Comparison of ENCODE assay signal across 13 mouse cellular contexts in genomic region chr14:45167366-45167765, GRCm38 (mm10). TPM values are rescaled to one million over a fixed set of nuclear protein-coding genes. Genes with fewer than 3 reads are reported as not detected.
A peak's percentile ranks its signal among the peaks of the same experiment; 100 is the strongest.
DNase-seq lines count a peak whose midpoint lies in the region; ATAC-seq and TF ChIP-seq lines count a peak whose summit lies in the region.
"Had no signal": no experiment of that assay in that cellular context is flagged by ENCODE, and none has a peak within 500 bp of the region (broad histone marks: within the 10 kb centered on the region; RNA-seq: fewer than 3 reads in every experiment).

No protein-coding gene starts in this region.

- no peaks in the 10 kb centered on the region for H3K27me3 ChIP-seq in kidney, postnatal 0 days (ENCODE audit: insufficient read depth, low read length)
- no peaks in the 10 kb centered on the region for H3K27me3 ChIP-seq in embryonic facial prominence, embryonic 14.5 days (replicated peaks; ENCODE audit: control insufficient read depth, insufficient read depth, low read length)
- H3K27me3 ChIP-seq: forebrain, embryonic 13.5 days; stomach, embryonic 15.5 days had no signal

- no peaks in the 10 kb centered on the region for H3K9me3 ChIP-seq in kidney, postnatal 0 days (replicated peaks; ENCODE audit: low read length)
- 0 out of 2 replicates have a peak, but pooled peaks cover 3% of the 10 kb centered on the region for H3K9me3 ChIP-seq in embryonic facial prominence, embryonic 14.5 days (ENCODE audit: control insufficient read depth, low read length)
- H3K9me3 ChIP-seq: forebrain, embryonic 13.5 days; hindbrain, embryonic 10.5 days; stomach, embryonic 15.5 days had no signal

- no peaks in the 10 kb centered on the region for H3K4me1 ChIP-seq in kidney, postnatal 0 days (replicated peaks; ENCODE audit: insufficient read depth, low read length)
- no peaks in the 10 kb centered on the region for H3K4me1 ChIP-seq in embryonic facial prominence, embryonic 14.5 days (ENCODE audit: control insufficient read depth, insufficient read depth, low read length)
- H3K4me1 ChIP-seq: forebrain, embryonic 13.5 days; hindbrain, embryonic 10.5 days; stomach, embryonic 15.5 days had no signal

- no peak overlapping the region for H3K4me2 ChIP-seq in kidney, postnatal 0 days (ENCODE audit: low read length)
- H3K4me2 ChIP-seq in embryonic facial prominence, embryonic 14.5 days (ENCODE audit: low read depth, low read length): no peak overlapping the region
- H3K4me2 ChIP-seq: forebrain, embryonic 13.5 days; stomach, embryonic 15.5 days had no signal

- H3K4me3 ChIP-seq in kidney, postnatal 0 days (replicated peaks; ENCODE audit: low read depth, low read length): no peak overlapping the region
- H3K4me3 ChIP-seq in embryonic facial prominence, embryonic 14.5 days (ENCODE audit: low read depth, low read length): no peak overlapping the region
- H3K4me3 ChIP-seq: forebrain, embryonic 13.5 days; hindbrain, embryonic 10.5 days; stomach, embryonic 15.5 days had no signal

- no peak overlapping the region for H3K9ac ChIP-seq in kidney, postnatal 0 days (ENCODE audit: low read depth, low read length)
- H3K9ac ChIP-seq in embryonic facial prominence, embryonic 14.5 days (ENCODE audit: low read depth, low read length): no peak overlapping the region
- H3K9ac ChIP-seq: forebrain, embryonic 13.5 days; stomach, embryonic 15.5 days had no signal

- no peak for DNase-seq in kidney, postnatal 0 days (ENCODE audit: low spot score)
- DNase-seq in kidney, postnatal 10 days: no peak
- DNase-seq in thymus, postnatal 0 days (ENCODE audit: low spot score): peak; percentile 37
- DNase-seq in thymus, postnatal 4 days: no peak
- peak; percentile 16 for DNase-seq in embryonic facial prominence, embryonic 14.5 days (ENCODE audit: low spot score)
- DNase-seq in adrenal gland, postnatal 36 days: no peak
- no peak for DNase-seq in cerebellum, adult 9-10 months
- DNase-seq: heart, adult 18-20 months; kidney, postnatal 14 days; lung, postnatal 10 days had no signal

- 88% methylated on average over 8 of the region's 8 CpGs for WGBS in kidney, postnatal 0 days
- WGBS in embryonic facial prominence, embryonic 14.5 days: 82% methylated on average over 8 of the region's 8 CpGs

- TF ChIP-seq CTCF in kidney, postnatal 0 days (IDR thresholded peaks at IDR 0.05; ENCODE audit: low read depth): peak; percentile 41

- H3K36me3 ChIP-seq in kidney, postnatal 0 days (ENCODE audit: insufficient read depth, low read length): no peaks in the 10 kb centered on the region
- no peaks in the 10 kb centered on the region for H3K36me3 ChIP-seq in embryonic facial prominence, embryonic 14.5 days (ENCODE audit: control insufficient read depth, insufficient read depth, low read length)
- H3K36me3 ChIP-seq: stomach, embryonic 15.5 days had no signal

- ATAC-seq in kidney, postnatal 0 days (replicated peaks; ENCODE audit: low FRiP score, low read depth): no peak
- ATAC-seq in embryonic facial prominence, embryonic 14.5 days (ENCODE audit: low read depth): no peak
- ATAC-seq: forebrain, embryonic 13.5 days had no signal

- H3K27ac ChIP-seq in kidney, postnatal 0 days: no peak overlapping the region
- H3K27ac ChIP-seq in embryonic facial prominence, embryonic 14.5 days (replicated peaks; ENCODE audit: low read depth, low read length): no peak overlapping the region
- H3K27ac ChIP-seq: forebrain, embryonic 13.5 days; hindbrain, embryonic 10.5 days; stomach, embryonic 15.5 days had no signal

RNA-seq across cellular contexts. Expression of gene Gpr137c, which starts 52.2 kb away (rescaled TPM):
- 1.8 and 2.3 TPM in 2 replicates for polyA plus RNA-seq in kidney, postnatal 0 days (2015; fragmentation: Nextera tagmentation; extraction: Ambion mirVana)
- polyA plus RNA-seq in thymus, postnatal 0 days (2015; fragmentation: Nextera tagmentation; extraction: Ambion mirVana): 0.72 and 0.90 TPM in 2 replicates
- 3.5 and 3.7 TPM in 2 replicates for polyA plus RNA-seq in embryonic facial prominence, embryonic 14.5 days (2014; fragmentation: Nextera tagmentation; extraction: Ambion mirVana)
- 1 to 10 TPM in 1 of 2 experiments, under 1 TPM in 1; 0.82 to 1.0 TPM for total RNA-seq in adrenal gland, postnatal 36 days (2021)

RNA-seq across cellular contexts. Expression of gene Txndc16, which starts 52.8 kb away (rescaled TPM):
- 13.5 and 15.4 TPM in 2 replicates for polyA plus RNA-seq in kidney, postnatal 0 days (2015; fragmentation: Nextera tagmentation; extraction: Ambion mirVana)
- 12.2 and 13.1 TPM in 2 replicates for polyA plus RNA-seq in thymus, postnatal 0 days (2015; fragmentation: Nextera tagmentation; extraction: Ambion mirVana)
- polyA plus RNA-seq in embryonic facial prominence, embryonic 14.5 days (2014; fragmentation: Nextera tagmentation; extraction: Ambion mirVana): 18.0 and 18.7 TPM in 2 replicates
- 10 to 100 TPM; 15.0 to 18.0 TPM for total RNA-seq in adrenal gland, postnatal 36 days (2021)

Comparison
In these comparisons a context has a peak if more than half of its experiments do, and no peak if none do; other contexts are left out.
1. DNase-seq: peak in thymus, postnatal 0 days (single experiment) and embryonic facial prominence, embryonic 14.5 days (single experiment); none in kidney, postnatal 0 days (single experiment), kidney, postnatal 10 days (single experiment), thymus, postnatal 4 days (single experiment), adrenal gland, postnatal 36 days (0 of 2) and cerebellum, adult 9-10 months (single experiment).